Mouse (Mus musculus) left cerebral cortex, adult 9 months (tissue): Measurements from ENCODE around the gene Fads3.

Experiments used
- DNase-seq, 2 experiments: peaks; one replicate each; pipeline ENCODE4 v3.0.0; 2022; ENCODE audit warnings: low spot score in 2 of 2

The Fads3 gene

DNA sequence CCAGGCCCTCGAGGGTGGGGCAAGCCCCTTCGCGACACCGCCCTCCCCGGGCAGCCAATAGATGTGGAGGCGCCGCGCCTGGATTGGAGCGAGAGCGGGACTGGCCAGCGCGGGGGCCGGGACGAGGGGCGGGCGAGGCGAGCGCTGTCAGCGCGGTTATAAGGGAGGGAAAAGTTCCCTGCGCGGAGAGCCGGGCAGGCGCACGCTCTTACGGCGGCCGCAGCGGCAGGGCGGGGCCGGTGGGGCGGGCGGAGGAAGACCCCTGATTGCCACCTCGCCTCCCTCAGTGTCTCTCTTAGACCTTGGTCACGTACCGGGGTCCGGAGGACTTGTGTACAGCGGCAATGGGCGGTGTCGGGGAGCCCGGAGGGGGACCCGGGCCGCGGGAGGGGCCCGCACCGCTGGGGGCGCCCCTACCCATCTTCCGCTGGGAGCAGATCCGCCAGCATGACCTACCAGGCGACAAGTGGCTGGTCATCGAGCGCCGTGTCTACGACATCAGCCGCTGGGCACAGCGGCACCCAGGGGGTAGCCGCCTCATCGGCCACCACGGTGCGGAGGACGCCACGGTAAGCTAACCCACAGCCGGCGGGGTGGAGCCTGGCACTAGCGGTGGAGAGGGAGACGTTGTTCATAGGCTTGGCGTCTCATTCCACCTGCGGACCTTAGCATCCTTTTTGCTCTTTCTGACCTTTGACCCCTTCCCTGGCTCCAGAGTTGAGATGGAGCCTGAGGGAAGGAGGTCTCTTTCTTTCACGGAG lies at the start of gene Fads3:
Gene Fads3, plus strand, starts transcription at position 182 of the 761 bp plus-strand sequence.
- peak in 1 of 2 experiments; percentile 78 for DNase-seq

DNA sequence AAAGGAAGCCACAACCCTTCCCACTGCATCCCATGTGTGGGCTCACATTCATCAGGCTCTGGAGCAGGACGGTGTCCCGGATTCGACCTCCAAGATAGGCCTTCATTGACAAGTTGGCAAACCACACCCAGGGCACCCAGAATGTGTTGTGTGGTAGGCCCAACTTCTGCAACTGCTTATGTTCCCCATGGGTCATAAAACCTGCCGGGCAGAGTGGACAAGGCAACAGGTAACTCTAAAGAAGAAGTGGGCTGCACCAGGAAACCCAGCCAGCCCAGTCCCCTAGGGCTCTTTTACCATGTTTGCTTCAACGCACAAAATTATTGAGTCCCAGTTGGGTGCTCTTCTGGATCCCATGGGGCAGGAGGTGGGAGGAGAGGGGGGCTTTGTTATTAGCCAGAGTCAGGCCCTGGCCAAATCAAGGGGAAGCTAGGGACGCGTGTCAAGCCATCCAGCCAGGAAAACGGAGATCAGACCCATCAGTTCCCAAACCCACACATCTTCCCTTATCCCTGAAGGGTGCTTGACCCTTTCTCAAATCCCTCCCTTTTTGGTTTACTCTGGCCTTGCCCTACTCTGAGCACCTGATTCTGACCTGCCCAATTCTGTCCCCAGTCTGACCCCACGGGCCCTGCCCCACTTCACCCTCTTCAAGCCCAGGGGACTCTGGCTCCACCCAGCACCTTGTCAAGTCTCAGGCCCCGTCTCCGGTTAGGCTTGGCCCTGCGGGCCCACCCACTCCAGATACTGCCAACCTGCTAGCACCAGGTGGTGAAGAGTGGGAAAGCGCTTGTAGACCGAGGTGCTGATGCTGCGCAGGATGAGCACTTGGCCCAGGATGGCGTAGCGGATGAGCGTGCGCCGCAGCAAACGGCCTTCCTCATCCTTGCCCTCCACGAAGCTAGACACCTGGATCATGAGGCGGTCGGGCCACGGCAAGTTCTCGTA lies 49.1 kb upstream of the Fads3 start:
- no peak for DNase-seq

DNA sequence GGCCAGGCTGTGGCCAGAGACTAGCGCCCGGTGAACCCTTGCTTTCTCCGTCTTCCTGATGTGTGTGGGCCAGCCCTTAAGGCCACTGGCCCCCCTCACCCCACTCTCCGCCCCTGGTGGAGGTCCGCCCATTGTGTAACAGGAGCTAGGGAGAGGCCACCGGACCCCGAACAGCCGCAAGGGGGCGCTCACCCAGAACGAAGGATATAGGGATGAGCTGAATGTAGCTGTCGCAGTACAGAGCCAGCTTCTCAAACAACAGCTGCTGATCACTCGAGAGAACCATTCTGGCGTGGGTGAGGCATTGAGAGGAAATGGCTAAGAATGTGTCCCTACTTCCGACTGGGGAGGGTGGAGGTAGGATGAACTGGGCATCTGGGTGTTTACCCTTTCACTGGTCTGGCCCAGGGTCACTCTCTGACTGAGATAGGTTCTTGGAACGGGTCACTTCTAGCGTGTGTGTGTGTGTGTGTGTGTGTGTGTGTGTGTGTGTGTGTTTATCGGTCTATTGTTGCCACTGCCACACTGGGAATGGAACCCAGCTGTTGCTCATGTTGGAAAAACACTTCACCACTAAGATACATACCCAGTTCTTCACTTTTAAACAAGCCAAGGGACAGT lies 48.2 kb upstream of the Fads3 start:
- DNase-seq = peak in 1 of 2 experiments; percentile 84

DNA sequence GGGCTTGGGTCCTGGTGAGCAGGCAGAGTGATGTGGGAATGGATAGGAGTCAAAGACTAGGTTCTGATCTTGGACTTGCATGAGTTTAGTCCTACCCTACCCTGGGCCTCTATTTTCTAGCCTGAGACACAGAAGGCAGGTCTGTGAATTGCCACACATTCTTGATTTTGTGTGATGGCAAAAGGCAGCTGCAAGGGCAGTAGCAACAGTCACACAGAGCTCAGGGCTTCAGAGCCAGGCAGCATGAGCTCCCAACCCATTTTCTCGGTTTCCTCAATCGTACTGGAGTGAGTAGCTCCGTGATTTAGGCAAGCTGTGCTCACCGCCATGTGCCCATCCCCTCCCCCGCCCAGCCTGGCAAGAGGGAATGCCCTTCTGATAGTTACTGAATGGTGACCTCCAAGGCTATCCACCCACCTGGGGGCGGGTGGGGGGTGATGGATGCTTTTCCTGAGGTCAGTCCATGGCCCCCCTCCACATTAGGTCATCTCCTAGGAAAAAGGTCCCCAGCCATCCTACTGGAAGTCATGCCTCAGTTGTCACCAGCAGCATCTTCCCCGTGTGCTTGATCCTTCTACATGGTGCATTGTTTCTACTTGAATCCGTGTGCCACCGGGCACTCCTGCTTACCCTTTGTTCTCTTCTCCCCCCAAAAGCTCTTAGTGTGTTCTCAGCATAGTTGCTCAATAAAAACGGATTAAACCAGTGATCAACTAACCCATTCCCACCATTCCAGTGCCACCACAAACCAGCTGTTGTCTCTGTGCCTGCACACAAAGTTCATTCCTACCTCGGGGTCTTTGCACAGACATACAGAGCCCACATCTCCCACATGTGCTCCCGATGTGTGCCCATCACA lies 43.9 kb upstream of the Fads3 start:
- no peak for DNase-seq

DNA sequence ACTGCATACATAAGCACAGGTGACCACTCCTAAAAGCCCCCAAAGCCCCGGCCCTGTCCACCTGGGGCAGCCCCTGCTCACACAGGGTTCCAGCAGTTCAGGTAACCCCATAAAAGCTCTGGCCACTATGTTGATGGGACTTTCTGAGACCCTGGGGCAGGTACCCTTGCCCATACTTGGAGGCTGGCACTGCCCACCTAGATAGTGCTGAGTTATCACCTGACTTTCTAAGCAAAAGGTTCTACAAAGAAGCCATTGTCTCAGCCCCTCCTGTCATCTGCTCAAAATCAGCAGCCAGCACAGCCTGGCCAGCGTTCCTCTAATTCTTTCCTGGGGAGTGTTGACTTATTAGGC lies 43.3 kb upstream of the Fads3 start:
- DNase-seq = no peak

DNA sequence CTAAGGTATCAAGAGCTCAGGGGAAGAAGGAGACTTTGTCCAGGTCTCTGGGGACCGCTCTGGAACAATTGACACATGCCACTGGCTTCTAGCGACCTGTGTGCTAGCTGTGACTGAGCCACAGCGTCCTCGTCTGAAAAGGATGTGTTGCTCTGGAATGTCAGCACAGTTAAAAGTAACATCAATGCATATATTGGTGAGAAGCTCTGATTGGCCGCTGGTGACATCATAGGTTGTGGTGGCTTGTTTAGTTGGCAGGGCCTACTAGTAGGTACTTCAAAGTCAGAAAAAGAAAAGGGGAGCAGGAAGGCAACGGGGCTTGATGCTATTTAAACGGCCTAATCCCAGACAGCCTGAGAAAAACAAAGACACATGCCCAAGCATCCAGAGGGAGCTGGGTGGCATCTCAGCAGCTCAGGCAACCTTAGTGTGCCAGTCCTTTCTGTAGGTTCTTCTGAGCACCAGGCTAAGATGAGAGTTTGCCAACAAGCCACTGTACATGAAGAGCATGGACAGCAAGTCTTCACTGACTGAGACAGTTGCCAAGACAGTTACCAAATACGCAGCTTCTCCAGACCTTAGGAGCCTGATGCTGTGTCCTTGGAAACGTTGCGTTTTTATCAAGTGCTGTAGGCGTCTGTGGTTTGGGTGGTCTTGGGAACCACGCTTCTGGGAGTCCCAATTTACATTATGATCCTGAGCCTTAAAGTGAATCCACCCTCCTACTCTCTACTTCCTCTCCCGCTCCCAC lies 42.5 kb upstream of the Fads3 start:
- DNase-seq = no peak

DNA sequence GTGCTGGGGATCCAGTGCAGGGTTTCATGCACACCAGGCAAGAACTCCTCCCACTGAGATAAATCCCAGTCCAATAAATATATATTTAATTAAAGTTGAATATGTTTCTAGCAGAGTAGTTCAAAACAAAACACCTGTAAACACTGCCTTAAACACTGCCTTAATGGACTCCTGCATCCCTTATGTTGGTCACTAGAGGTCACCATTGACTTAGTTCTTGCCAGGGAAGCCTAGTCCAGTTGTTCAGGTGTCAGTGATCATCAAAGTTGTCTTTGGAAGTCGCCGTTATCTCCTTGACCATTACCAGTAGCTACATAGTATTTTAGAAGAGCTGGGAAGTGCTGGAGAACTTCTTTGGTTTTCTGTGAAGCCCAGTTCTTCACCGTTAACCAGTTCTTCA lies 41.0 kb upstream of the Fads3 start:
- no peak for DNase-seq

DNA sequence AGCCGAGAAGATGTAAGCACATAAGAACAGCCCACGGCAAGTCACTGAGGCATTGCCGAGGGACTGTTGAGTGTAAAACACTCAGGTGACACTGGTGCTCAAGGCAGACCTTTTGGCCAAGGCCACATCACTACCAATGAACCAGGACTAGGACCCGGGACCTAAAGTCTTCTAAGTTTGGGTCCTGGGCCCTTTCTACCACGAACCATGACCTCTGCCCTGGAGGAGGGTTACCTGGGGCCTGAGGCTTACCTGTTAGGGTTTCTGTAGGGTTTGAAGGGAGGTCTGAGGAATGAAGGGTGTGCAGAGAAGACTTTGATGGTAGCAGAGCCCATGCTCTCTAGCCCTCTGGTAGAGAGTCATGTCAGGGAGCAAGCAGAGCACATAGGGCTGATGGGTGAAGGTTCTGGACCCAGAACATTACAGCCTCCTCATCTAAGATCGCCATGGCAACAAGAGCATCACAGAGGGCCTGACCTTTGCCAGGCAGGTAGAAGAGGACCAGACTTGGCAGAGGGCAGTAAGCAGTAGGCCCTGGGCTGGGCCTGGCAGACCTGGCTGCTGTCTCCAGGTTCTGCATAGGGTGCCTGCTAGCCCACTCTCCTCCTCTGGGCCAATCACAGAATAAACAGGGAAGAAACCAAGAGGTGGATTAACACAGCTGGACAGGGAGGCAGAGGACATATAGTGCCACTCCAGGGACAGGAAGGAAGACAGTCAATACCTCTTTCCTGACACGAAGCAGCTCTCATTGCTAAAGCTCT lies 40.0 kb upstream of the Fads3 start, which contains the start of the genes Best1 and Rab3il1:
Gene Best1, minus strand, starts transcription at position 428 of the 764 bp plus-strand sequence.
Gene Rab3il1, plus strand, starts transcription at position 464 of the 764 bp plus-strand sequence.
- no peak for DNase-seq

DNA sequence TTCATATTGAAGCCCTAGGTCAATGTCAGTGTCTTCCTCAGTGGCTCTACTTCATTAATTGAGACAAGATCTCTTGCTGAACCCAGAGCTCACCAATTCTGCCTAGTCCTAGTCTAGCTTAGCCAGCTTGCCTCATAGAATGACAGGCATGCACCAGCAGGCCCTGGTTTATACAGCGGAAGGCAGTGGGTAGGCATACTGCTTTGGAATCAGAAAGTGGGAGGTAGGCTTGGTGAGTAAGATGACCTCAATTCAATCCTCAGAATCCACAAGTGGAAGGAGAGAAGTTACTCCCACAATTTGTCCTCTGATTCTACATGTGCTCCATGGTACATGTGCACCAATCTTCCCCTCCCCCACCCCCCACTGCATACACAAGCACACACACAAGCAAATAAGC lies 37.7 kb upstream of the Fads3 start:
- no peak for DNase-seq

DNA sequence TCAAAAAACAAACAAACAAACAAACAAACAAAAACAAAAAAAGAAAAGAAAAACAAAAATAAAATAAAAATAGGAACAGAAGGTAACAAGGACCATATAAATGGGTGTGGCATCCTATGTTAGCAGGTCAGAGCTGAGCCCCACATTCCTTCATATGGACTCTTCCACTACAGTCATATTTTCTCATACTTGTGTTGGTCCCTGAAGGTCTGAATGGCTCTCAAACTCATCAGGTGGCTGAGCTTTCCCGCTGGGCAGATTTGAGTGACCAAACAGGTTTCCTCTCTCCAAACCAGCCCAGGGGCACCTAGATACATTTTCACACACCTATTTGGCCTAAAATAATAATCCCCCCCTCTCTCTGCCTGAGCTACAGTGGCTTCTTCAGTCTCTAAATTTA lies 30.0 kb upstream of the Fads3 start:
- no peak for DNase-seq

DNA sequence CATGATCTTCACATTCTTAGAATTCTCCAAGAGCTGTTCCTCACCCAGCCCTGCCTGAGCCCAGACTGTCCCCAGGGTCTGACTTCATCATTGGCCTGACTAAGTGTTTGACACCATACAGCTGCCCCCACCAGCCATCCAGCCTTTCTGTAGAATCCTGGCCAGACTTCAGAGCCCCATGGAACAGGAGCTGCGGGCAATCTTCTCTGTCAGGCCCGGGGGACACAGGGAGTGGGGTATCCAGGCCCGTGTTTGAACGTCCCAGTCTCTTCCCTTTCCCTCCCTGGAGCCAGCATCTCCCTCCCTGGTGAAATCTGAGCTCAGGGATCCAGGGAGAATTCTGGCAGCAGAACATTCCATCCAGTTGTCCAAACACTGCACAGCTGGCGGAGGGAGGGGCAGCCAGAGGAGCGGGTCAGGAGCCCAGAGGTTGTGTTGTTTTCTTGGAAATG lies 28.5 kb upstream of the Fads3 start:
- DNase-seq = no peak

DNA sequence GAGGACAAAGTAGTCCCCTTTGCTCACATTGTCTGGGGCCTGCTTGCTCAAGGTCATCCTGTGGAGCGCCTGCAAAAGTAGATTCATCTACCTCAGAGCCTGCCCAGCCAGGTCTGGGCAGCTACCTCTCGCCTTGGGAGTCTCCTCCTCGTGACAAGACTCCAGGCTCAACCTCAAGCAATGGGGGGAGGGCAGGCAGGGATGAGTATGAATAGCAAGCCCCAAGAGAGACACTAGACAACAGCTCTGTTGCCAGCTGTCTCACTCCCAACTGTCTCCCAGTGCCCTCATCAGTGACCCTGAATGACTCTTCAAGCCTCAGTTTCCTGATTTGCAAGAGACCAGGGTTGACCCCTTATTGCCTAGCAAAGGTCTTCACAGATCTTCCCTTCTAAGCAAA lies 28.0 kb upstream of the Fads3 start:
- DNase-seq = no peak

DNA sequence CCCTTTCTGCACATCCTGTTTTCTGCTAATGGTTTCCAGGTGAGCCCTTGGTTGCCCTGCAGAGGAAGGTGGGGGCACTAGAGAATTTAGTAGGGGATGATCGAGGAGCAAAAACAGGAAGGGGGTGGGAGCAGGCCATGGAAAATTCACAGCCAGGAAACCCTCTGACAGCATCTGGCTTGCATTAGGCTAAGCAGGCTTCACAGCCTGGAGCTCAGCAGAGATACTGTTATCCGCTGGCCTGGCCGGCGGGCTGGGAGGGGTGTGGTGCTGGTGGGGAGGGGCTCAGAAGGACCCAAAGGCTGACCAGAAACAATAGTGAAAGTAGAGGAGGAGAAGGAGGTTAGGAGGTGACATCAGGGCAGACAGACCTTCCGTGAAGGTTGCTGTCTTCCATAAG lies 27.5 kb upstream of the Fads3 start:
- DNase-seq = no peak

DNA sequence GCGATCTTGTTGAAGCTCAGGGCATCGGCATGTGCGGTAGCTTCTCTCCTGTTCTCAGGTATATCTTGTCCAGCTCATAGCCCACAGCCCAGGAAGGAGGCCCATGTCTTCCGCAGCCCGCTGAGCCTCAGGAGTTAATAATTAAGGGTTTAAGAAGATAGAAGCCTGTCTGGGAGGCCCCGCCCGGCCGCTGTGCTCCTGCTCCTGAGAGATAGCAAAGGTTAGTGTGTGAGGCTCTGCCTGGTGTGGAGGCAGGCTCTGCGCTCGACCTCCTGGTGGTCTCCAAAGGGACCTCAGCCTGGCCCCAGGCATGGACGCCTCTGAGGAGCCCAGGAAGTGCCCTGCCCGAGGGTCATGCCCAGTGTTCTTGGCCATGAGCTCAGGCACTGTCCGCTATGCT lies 26.5 kb upstream of the Fads3 start:
- DNase-seq = no peak

DNA sequence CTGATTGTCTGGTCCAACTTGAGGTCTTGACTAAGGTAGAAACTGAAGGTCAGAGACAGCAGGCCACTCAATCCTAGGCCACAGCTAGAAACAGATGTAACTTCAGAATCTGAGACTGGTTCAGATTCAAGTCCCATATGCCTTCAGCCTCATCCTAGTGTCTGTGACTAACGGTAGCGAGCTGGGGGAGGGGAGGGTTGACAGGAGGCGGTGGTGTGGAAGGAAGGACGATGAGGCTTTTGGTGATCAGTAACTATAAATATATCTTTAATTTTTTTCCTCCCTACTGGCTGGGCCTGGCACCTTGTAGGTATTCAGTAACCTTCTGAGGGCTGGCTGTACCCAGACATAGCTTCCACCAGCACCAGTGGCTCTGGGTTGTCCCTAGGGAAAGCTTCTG lies 25.9 kb upstream of the Fads3 start:
- DNase-seq = no peak

DNA sequence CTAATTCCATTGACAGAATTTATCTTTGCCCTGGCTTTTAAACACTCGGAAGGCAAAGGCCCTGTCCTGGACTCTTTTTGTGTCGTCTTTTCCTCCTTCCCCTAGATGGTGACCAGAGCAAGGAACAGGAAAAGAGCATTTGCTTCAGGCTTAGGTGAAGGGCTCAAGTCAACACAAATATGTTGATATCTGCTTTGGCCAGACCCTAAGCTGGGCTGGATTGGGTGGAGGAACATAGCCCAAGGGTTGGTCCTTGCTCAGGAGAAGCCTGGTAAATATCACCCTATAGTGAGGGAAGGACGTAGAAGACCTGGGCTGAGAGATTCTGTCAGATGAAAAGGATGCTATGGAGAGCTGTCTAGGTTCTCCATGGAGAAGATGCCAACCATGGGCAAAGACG lies 25.2 kb upstream of the Fads3 start:
- no peak for DNase-seq

DNA sequence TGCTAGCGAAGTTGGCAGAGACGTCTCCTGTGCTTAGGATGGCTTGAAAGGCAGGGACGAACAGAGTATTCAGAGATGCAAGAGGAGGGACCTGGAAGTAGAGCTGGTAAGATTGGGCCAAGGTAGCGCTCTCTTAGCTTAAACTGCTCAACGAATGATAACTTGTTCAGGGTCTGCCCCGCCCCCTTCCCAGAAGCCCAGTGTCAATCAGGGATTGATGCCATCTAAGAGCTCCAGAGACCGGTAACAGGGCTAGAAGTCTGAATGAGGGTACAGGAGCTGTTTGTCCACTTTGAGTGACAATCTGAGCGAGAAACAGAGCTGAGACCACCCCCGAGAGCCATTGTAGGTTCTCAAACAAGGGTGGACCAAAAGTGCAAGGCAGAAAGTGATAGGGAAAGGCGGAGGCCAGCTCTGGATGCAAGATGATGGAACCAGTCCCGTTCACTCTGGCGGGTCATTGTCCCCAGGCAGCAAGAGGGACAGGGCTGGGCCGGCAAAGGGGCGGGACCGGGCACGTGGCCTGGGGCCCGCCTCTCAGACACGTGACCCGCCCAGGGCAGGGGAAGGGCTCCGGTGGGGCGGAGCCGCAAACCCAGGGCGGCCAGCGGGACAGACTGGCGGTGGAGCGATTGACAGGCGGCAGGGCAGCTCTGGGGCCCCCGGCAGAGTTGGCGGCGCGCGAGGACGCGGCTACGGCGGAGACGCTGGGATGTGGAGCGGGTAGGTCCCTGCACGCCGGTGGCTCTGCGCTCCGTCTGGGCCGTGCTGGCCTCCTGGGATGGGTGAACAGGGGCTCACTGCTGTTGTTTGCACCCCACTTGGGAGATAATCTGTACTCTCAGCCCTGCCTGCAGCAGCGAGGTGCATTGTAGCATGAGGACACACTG lies 23.5 kb upstream of the Fads3 start:
- DNase-seq = peak in 1 of 2 experiments; percentile 80

DNA sequence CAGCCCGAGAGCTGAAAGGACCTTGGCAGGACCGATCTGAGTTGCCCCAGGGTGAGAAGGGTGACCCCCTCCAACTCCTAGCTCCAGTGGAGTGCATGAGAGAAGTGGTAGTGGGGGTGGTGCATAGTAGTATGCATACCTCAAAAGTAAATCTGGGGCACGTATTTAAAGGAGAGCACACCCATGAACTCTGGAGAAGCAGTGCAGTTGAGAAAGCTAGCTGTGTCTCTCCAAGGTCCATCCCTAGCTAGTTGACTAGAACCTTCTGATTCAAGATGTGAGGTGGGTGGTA lies 22.9 kb upstream of the Fads3 start:
- no peak for DNase-seq

DNA sequence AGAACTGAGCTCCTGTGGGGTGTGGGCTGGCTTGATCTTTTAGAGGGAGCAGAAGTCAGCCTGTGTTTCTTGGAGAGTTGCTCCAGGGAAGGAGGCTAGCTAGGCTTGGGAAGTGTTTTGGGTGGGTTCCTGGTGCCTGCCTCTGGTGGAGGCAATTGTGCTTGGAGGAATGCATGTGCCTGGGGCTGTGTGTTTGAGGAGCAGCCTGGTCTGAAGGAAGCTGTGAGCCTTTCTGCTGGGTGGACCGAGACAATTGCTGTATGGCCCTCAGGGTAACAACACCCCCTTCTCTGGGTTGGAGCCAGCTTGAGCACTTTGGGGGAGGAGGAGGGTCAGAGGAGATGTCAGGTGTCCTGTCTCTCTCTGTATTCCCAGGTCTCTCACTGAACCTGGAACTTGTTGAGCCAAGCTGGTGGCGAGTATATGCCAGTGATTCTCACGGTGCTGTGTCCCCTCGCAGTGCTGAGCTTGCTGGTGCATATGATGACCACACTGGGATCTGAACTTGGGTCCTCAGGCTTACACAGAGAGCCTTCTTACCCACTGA lies 22.1 kb upstream of the Fads3 start:
- DNase-seq = no peak
